Mouse (Mus musculus): Measurements from ENCODE around the gene Abcc9. TPM values are rescaled to one million over a fixed set of nuclear protein-coding genes. Genes with fewer than 3 reads are reported as not detected.

Abcc9 gene
- polyA plus RNA-seq (2014; fragmentation: Nextera tagmentation; extraction: Ambion mirVana): 1.9 and 2.9 TPM in 2 replicates

DNA sequence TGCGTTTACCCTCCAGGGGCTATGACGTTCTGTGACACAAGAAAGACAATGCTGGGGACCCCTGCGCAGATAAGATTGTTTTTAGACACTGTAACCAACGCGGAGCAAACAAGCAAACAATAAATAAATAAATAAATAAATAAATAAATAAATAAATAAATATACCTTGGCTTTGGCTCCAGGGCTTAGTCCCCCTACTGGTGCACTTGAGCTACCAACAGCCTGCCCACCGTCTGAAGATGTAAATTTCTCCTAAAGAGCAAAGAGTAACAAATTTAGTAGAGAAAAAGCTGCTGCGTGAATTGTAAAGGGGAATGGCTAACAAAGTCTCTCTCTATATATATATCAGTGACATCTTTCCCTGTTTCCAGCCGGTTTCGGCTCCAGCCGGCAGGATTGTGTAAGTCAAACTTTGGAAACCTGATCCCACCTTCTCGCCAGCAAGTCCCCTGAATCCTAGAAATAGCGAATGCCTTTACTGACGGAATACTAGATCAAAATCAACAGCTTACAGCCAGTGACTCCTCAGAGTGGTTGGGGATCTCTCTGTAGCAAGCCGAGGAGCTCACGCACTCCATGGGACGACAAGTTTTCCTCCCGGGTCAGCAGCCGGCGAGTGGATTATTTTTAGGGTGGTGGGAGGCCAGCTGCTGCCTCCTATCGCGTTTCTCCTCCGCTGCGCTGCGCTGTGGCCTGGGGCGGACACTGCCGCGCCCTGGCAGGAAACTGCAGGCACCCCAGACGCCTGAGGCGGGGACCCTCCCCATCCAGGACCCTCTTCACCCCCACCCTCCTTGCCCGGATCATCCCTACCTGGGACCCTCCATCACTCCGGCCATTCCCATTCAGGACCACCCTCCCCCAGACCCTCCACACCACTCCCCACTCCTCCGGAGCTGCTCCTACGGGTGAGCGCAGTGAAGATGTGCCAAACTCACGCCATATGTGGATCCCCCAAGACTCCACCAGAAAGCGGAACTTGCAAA is at the start of gene Abcc9:
Abcc9 (minus strand) TSS at position 664 of the 986 bp plus-strand sequence.
- peak within 1 kb of the TSS; percentile 51 for H3K9ac ChIP-seq (ENCODE audit: low read length)
- no peak for ATAC-seq

GRCm38 (mm10) chr6:142751365-142751764 is 49.2 kb upstream of the Abcc9 start:
- 55% methylated on average over 9 of the region's 9 CpGs for WGBS

More for the DNA sequence above, at the start of gene Abcc9:
- peak within 1 kb of the TSS; percentile 62 for H3K4me2 ChIP-seq (ENCODE audit: low read length)
- H3K27me3 ChIP-seq (replicated peaks; ENCODE audit: control insufficient read depth, insufficient read depth, low read length): no peaks in the 10 kb centered on the region; the same call in 1 of the 2 replicates
- no peaks in the 10 kb centered on the region for H3K36me3 ChIP-seq (ENCODE audit: control insufficient read depth, insufficient read depth, low read length)
- H3K4me3 ChIP-seq (ENCODE audit: low read depth, low read length): peak within 1 kb of the TSS; percentile 29
- no peaks in the 10 kb centered on the region for H3K4me1 ChIP-seq (ENCODE audit: control insufficient read depth, insufficient read depth, low read length)
- no peaks in the 10 kb centered on the region for H3K9me3 ChIP-seq (replicated peaks; ENCODE audit: control insufficient read depth, low read length)
- H3K27ac ChIP-seq (ENCODE audit: low read depth, low read length): no peak within 1 kb of the TSS
- WGBS: 9% methylated on average over 36 of the region's 36 CpGs
- DNase-seq (ENCODE audit: low spot score): peak; percentile 34

GRCm38 (mm10) chr6:142748057-142748708 is 46.1 kb upstream of the Abcc9 start:
- no peak for DNase-seq (ENCODE audit: low spot score)
- Histone ChIP-seq H3K9ac (ENCODE audit: low read length) (no peak overlapping the region), H3K4me3 (ENCODE audit: low read depth, low read length) (no peak overlapping the region), H3K4me2 (ENCODE audit: low read length) (no peak overlapping the region), H3K36me3 (ENCODE audit: control insufficient read depth, insufficient read depth, low read length) (no peaks in the 10 kb centered on the region), H3K4me1 (ENCODE audit: control insufficient read depth, insufficient read depth, low read length) (no peaks in the 10 kb centered on the region), H3K27me3 (replicated peaks; ENCODE audit: control insufficient read depth, insufficient read depth, low read length) (no peaks in the 10 kb centered on the region), H3K27ac (ENCODE audit: low read depth, low read length) (no peak overlapping the region), H3K9me3 (replicated peaks; ENCODE audit: control insufficient read depth, low read length) (no peaks in the 10 kb centered on the region)
- ATAC-seq: no peak
- 71% methylated on average over 8 of the region's 8 CpGs for WGBS

More at GRCm38 (mm10) chr6:142751365-142751764, 49.2 kb upstream of the Abcc9 start:
- DNase-seq (ENCODE audit: low spot score) (no peak), ATAC-seq (no peak; the same call in 1 of the 2 replicates)
- Histone ChIP-seq H3K36me3 (ENCODE audit: control insufficient read depth, insufficient read depth, low read length) (no peaks in the 10 kb centered on the region), H3K4me1 (ENCODE audit: control insufficient read depth, insufficient read depth, low read length) (no peaks in the 10 kb centered on the region), H3K27ac (ENCODE audit: low read depth, low read length) (no peak overlapping the region), H3K27me3 (replicated peaks; ENCODE audit: control insufficient read depth, insufficient read depth, low read length) (peaks cover 8% of the 10 kb centered on the region; the same call in 1 of the 2 replicates), H3K4me3 (ENCODE audit: low read depth, low read length) (no peak overlapping the region), H3K4me2 (ENCODE audit: low read length) (no peak overlapping the region), H3K9ac (ENCODE audit: low read length) (no peak overlapping the region), H3K9me3 (replicated peaks; ENCODE audit: control insufficient read depth, low read length) (no peaks in the 10 kb centered on the region)

DNA sequence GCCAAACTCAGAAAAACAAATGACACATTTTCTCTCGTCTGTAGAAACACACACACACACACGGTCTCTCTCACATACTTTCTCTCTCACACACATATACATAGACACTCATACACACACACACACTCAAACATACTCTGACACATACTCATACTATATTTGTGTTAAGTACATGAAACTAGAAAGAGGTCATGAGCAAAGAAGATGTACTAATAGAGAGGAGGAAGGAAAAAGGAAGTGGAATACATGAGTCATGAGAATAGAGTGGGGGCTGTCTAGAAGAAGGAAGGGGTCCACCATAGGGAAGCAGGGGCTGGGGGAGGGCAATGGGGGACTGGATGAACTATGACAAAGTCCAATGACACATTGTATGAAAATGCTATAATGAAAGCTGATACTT is 45.0 kb upstream of the Abcc9 start:
- no peaks in the 10 kb centered on the region for H3K27me3 ChIP-seq (replicated peaks; ENCODE audit: control insufficient read depth, insufficient read depth, low read length)
- no peak overlapping the region for H3K4me3 ChIP-seq (ENCODE audit: low read depth, low read length)
- H3K36me3 ChIP-seq (ENCODE audit: control insufficient read depth, insufficient read depth, low read length): no peaks in the 10 kb centered on the region
- no peaks in the 10 kb centered on the region for H3K9me3 ChIP-seq (replicated peaks; ENCODE audit: control insufficient read depth, low read length)
- 89% methylated on average over 2 of the region's 2 CpGs for WGBS
- no peak overlapping the region for H3K4me2 ChIP-seq (ENCODE audit: low read length)
- ATAC-seq (no peak), DNase-seq (ENCODE audit: low spot score) (no peak)
- H3K4me1 ChIP-seq (ENCODE audit: control insufficient read depth, insufficient read depth, low read length): no peaks in the 10 kb centered on the region
- H3K9ac ChIP-seq (ENCODE audit: low read length): no peak overlapping the region
- no peak overlapping the region for H3K27ac ChIP-seq (ENCODE audit: low read depth, low read length)

- 77% methylated on average over 7 of the region's 7 CpGs for WGBS
- ATAC-seq (no peak), DNase-seq (ENCODE audit: low spot score) (no peak)
- H3K9ac ChIP-seq (ENCODE audit: low read length): no peak overlapping the region
- H3K27me3 ChIP-seq (replicated peaks; ENCODE audit: control insufficient read depth, insufficient read depth, low read length): no peaks in the 10 kb centered on the region
- H3K36me3 ChIP-seq (ENCODE audit: control insufficient read depth, insufficient read depth, low read length): no peaks in the 10 kb centered on the region
- H3K9me3 ChIP-seq (replicated peaks; ENCODE audit: control insufficient read depth, low read length): no peaks in the 10 kb centered on the region
- H3K4me1 ChIP-seq (ENCODE audit: control insufficient read depth, insufficient read depth, low read length): no peaks in the 10 kb centered on the region
- no peak overlapping the region for H3K4me2 ChIP-seq (ENCODE audit: low read length)
- no peak overlapping the region for H3K4me3 ChIP-seq (ENCODE audit: low read depth, low read length)
- no peak overlapping the region for H3K27ac ChIP-seq (ENCODE audit: low read depth, low read length)
These were observed 44.6 kb upstream of the Abcc9 start for GRCm38 (mm10) chr6:142746765-142747164.

- Histone ChIP-seq H3K4me3 (ENCODE audit: low read depth, low read length) (no peak overlapping the region), H3K4me1 (ENCODE audit: control insufficient read depth, insufficient read depth, low read length) (no peaks in the 10 kb centered on the region), H3K27me3 (replicated peaks; ENCODE audit: control insufficient read depth, insufficient read depth, low read length) (no peaks in the 10 kb centered on the region), H3K36me3 (ENCODE audit: control insufficient read depth, insufficient read depth, low read length) (no peaks in the 10 kb centered on the region), H3K4me2 (ENCODE audit: low read length) (no peak overlapping the region), H3K9ac (ENCODE audit: low read length) (no peak overlapping the region), H3K9me3 (replicated peaks; ENCODE audit: control insufficient read depth, low read length) (no peaks in the 10 kb centered on the region), H3K27ac (ENCODE audit: low read depth, low read length) (no peak overlapping the region)
- ATAC-seq: no peak
- no peak for DNase-seq (ENCODE audit: low spot score)
- WGBS: 92% methylated on average over 5 of the region's 5 CpGs
These were observed 43.4 kb upstream of the Abcc9 start for GRCm38 (mm10) chr6:142745484-142745883.

DNA sequence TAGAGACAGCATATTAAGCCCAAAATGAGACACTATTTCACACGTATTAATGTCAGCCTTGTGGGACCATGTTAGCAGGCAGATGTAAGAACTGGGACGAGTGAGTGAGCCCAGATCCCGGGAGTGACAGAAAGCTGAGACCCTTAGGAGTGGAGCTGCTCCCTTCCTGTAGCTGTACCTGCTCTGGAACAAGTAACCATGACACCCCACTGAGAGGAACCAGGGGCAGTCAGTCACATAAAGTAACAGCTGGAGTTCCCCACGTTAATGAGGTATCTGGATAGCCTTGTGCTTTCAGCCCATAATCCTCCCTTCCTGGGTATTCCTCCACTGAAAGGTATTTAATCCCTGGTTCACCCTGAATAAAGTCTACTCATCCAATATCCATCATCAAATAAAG is 41.1 kb upstream of the Abcc9 start:
- ATAC-seq (no peak), DNase-seq (ENCODE audit: low spot score) (no peak)
- Histone ChIP-seq H3K27ac (ENCODE audit: low read depth, low read length) (no peak overlapping the region), H3K27me3 (replicated peaks; ENCODE audit: control insufficient read depth, insufficient read depth, low read length) (no peaks in the 10 kb centered on the region), H3K4me1 (ENCODE audit: control insufficient read depth, insufficient read depth, low read length) (no peaks in the 10 kb centered on the region), H3K4me2 (ENCODE audit: low read length) (no peak overlapping the region), H3K36me3 (ENCODE audit: control insufficient read depth, insufficient read depth, low read length) (no peaks in the 10 kb centered on the region), H3K4me3 (ENCODE audit: low read depth, low read length) (no peak overlapping the region), H3K9ac (ENCODE audit: low read length) (no peak overlapping the region), H3K9me3 (replicated peaks; ENCODE audit: control insufficient read depth, low read length) (no peaks in the 10 kb centered on the region)
- WGBS: 42% methylated on average over 4 of the region's 4 CpGs

- H3K36me3 ChIP-seq (ENCODE audit: control insufficient read depth, insufficient read depth, low read length): no peaks in the 10 kb centered on the region
- H3K9me3 ChIP-seq (replicated peaks; ENCODE audit: control insufficient read depth, low read length): no peaks in the 10 kb centered on the region
- H3K27ac ChIP-seq (ENCODE audit: low read depth, low read length): no peak overlapping the region
- ATAC-seq: no peak
- no peaks in the 10 kb centered on the region for H3K27me3 ChIP-seq (replicated peaks; ENCODE audit: control insufficient read depth, insufficient read depth, low read length)
- H3K4me1 ChIP-seq (ENCODE audit: control insufficient read depth, insufficient read depth, low read length): no peaks in the 10 kb centered on the region
- no peak overlapping the region for H3K4me3 ChIP-seq (ENCODE audit: low read depth, low read length)
- no peak for DNase-seq (ENCODE audit: low spot score)
- no peak overlapping the region for H3K9ac ChIP-seq (ENCODE audit: low read length)
- H3K4me2 ChIP-seq (ENCODE audit: low read length): no peak overlapping the region
- 93% methylated on average over 6 of the region's 6 CpGs for WGBS
These were observed 39.6 kb upstream of the Abcc9 start for GRCm38 (mm10) chr6:142741763-142742162.

All from forebrain, embryonic 14.5 days (tissue).